Mouse (Mus musculus): ENCODE measurements around the gene Klf13. TPM values are rescaled to one million over a fixed set of nuclear protein-coding genes. Genes with fewer than 3 reads are reported as not detected.

Gene Klf13
- polyA plus RNA-seq, 1 experiment from 2014 or later = 17.7 TPM

- Histone ChIP-seq H3K36me3 (peaks cover 31% of the 10 kb centered on the region), H3K9ac (no peak overlapping the region), H3K9me3 (replicated peaks) (no peaks in the 10 kb centered on the region), H3K4me2 (no peak overlapping the region), H3K27ac (no peak overlapping the region), H3K27me3 (replicated peaks) (no peaks in the 10 kb centered on the region), H3K4me3 (no peak overlapping the region), H3K4me1 (0 out of 2 replicates have a peak, but pooled peaks cover 8% of the 10 kb centered on the region)
- 80% methylated on average over 9 of the region's 9 CpGs for WGBS (ENCODE audit: insufficient replicate concordance)
- no peak for ATAC-seq
These were observed 49.4 kb downstream of the Klf13 start for GRCm38 (mm10) chr7:63889116-63889975.

- no peaks in the 10 kb centered on the region for H3K9me3 ChIP-seq (replicated peaks)
- H3K27ac ChIP-seq = no peak overlapping the region
- H3K27me3 ChIP-seq (replicated peaks) = no peaks in the 10 kb centered on the region
- H3K4me3 ChIP-seq = no peak overlapping the region
- 75% methylated on average over 6 of the region's 6 CpGs for WGBS (ENCODE audit: insufficient replicate concordance)
- ATAC-seq = no peak
- H3K4me2 ChIP-seq = no peak overlapping the region
- 0 out of 2 replicates have a peak, but pooled peaks cover 8% of the 10 kb centered on the region for H3K4me1 ChIP-seq
- peaks cover 31% of the 10 kb centered on the region for H3K36me3 ChIP-seq
- H3K9ac ChIP-seq = no peak overlapping the region
These were observed 50.0 kb downstream of the Klf13 start for GRCm38 (mm10) chr7:63888674-63889073.

GRCm38 (mm10) chr7:63887602-63888123, 51.1 kb downstream of the Klf13 start:
- peaks cover 5% of the 10 kb centered on the region; the same call in 1 of the 2 replicates for H3K27me3 ChIP-seq (replicated peaks)
- no peak overlapping the region for H3K4me2 ChIP-seq
- H3K27ac ChIP-seq = no peak overlapping the region
- no peak overlapping the region for H3K9ac ChIP-seq
- ATAC-seq = no peak
- 75% methylated on average over 10 of the region's 10 CpGs for WGBS (ENCODE audit: insufficient replicate concordance)
- H3K4me1 ChIP-seq = 0 out of 2 replicates have a peak, but pooled peaks cover 8% of the 10 kb centered on the region
- no peak overlapping the region for H3K4me3 ChIP-seq
- peaks cover 31% of the 10 kb centered on the region for H3K36me3 ChIP-seq
- H3K9me3 ChIP-seq (replicated peaks) = no peaks in the 10 kb centered on the region

GRCm38 (mm10) chr7:63887034-63887551, 51.6 kb downstream of the Klf13 start:
- peaks cover 31% of the 10 kb centered on the region for H3K36me3 ChIP-seq
- H3K27me3 ChIP-seq (replicated peaks) = peaks cover 6% of the 10 kb centered on the region; the same call in 1 of the 2 replicates
- peak; percentile 33 for ATAC-seq
- H3K9me3 ChIP-seq (replicated peaks) = no peaks in the 10 kb centered on the region
- 0 out of 2 replicates have a peak overlapping the region, but pooled peaks have one; percentile 25 for H3K27ac ChIP-seq
- no peak overlapping the region for H3K9ac ChIP-seq
- H3K4me3 ChIP-seq = no peak overlapping the region
- 0 out of 2 replicates have a peak, but pooled peaks cover 8% of the 10 kb centered on the region for H3K4me1 ChIP-seq
- H3K4me2 ChIP-seq = no peak overlapping the region
- WGBS (ENCODE audit: insufficient replicate concordance) = 51% methylated on average over 8 of the region's 8 CpGs

- Histone ChIP-seq H3K36me3 (peaks cover 13% of the 10 kb centered on the region), H3K4me1 (0 out of 2 replicates have a peak, but pooled peaks cover 8% of the 10 kb centered on the region), H3K27ac (no peak overlapping the region), H3K4me3 (no peak overlapping the region), H3K9ac (no peak overlapping the region), H3K4me2 (no peak overlapping the region), H3K9me3 (replicated peaks) (no peaks in the 10 kb centered on the region), H3K27me3 (replicated peaks) (peaks cover 6% of the 10 kb centered on the region; the same call in 1 of the 2 replicates)
- no peak for ATAC-seq
- WGBS (ENCODE audit: insufficient replicate concordance) = 81% methylated on average over 7 of the region's 7 CpGs
These were observed 53.7 kb downstream of the Klf13 start for GRCm38 (mm10) chr7:63885025-63885424.

GRCm38 (mm10) chr7:63882739-63883138, 56.0 kb downstream of the Klf13 start:
- Histone ChIP-seq H3K4me2 (no peak overlapping the region), H3K9ac (no peak overlapping the region), H3K27me3 (replicated peaks) (peaks cover 6% of the 10 kb centered on the region; the same call in 1 of the 2 replicates), H3K9me3 (replicated peaks) (no peaks in the 10 kb centered on the region), H3K4me1 (peaks cover 11% of the 10 kb centered on the region; the same call in 1 of the 2 replicates), H3K27ac (no peak overlapping the region), H3K36me3 (0 out of 2 replicates have a peak, but pooled peaks cover 1% of the 10 kb centered on the region), H3K4me3 (no peak overlapping the region)
- 69% methylated on average over 7 of the region's 7 CpGs for WGBS (ENCODE audit: insufficient replicate concordance)
- no peak for ATAC-seq

GRCm38 (mm10) chr7:63879583-63879982, 59.1 kb downstream of the Klf13 start:
- Histone ChIP-seq H3K27me3 (replicated peaks) (peaks cover 16% of the 10 kb centered on the region), H3K4me1 (peaks cover 17% of the 10 kb centered on the region; the same call in 1 of the 2 replicates), H3K4me3 (no peak overlapping the region), H3K4me2 (no peak overlapping the region), H3K27ac (no peak overlapping the region), H3K36me3 (no peaks in the 10 kb centered on the region), H3K9ac (no peak overlapping the region), H3K9me3 (replicated peaks) (no peaks in the 10 kb centered on the region)
- 69% methylated on average over 6 of the region's 6 CpGs for WGBS (ENCODE audit: insufficient replicate concordance)
- ATAC-seq = no peak

GRCm38 (mm10) chr7:63877610-63878009, 61.1 kb downstream of the Klf13 start:
- 28% methylated on average over 14 of the region's 14 CpGs for WGBS (ENCODE audit: insufficient replicate concordance)
- no peaks in the 10 kb centered on the region for H3K36me3 ChIP-seq

GRCm38 (mm10) chr7:63876640-63877039, 62.1 kb downstream of the Klf13 start:
- no peaks in the 10 kb centered on the region for H3K9me3 ChIP-seq (replicated peaks)
- 30% methylated on average over 2 of the region's 2 CpGs for WGBS (ENCODE audit: insufficient replicate concordance)
- no peak for ATAC-seq

More at GRCm38 (mm10) chr7:63877610-63878009, 61.1 kb downstream of the Klf13 start:
- Histone ChIP-seq H3K4me3 (no peak overlapping the region), H3K9ac (no peak overlapping the region), H3K4me2 (peak overlapping the region; percentile 42), H3K27ac (no peak overlapping the region), H3K27me3 (replicated peaks) (peaks cover 21% of the 10 kb centered on the region), H3K9me3 (replicated peaks) (no peaks in the 10 kb centered on the region), H3K4me1 (peaks cover 17% of the 10 kb centered on the region; the same call in 1 of the 2 replicates)
- ATAC-seq = peak; percentile 51; the same call in 1 of the 2 replicates

GRCm38 (mm10) chr7:63875686-63876085, 63.0 kb downstream of the Klf13 start:
- Histone ChIP-seq H3K36me3 (no peaks in the 10 kb centered on the region), H3K4me1 (peaks cover 17% of the 10 kb centered on the region; the same call in 1 of the 2 replicates), H3K4me2 (no peak overlapping the region), H3K9ac (no peak overlapping the region), H3K27ac (no peak overlapping the region), H3K27me3 (replicated peaks) (peaks cover 20% of the 10 kb centered on the region), H3K9me3 (replicated peaks) (no peaks in the 10 kb centered on the region), H3K4me3 (no peak overlapping the region)
- ATAC-seq = no peak

More at GRCm38 (mm10) chr7:63876640-63877039, 62.1 kb downstream of the Klf13 start:
- H3K27me3 ChIP-seq (replicated peaks) = peaks cover 20% of the 10 kb centered on the region
- H3K27ac ChIP-seq = no peak overlapping the region
- peaks cover 17% of the 10 kb centered on the region; the same call in 1 of the 2 replicates for H3K4me1 ChIP-seq
- no peak overlapping the region for H3K4me3 ChIP-seq
- no peak overlapping the region for H3K4me2 ChIP-seq
- no peaks in the 10 kb centered on the region for H3K36me3 ChIP-seq
- H3K9ac ChIP-seq = no peak overlapping the region

GRCm38 (mm10) chr7:63873880-63874279, 64.8 kb downstream of the Klf13 start:
- peaks cover 20% of the 10 kb centered on the region for H3K27me3 ChIP-seq (replicated peaks)
- H3K4me2 ChIP-seq = no peak overlapping the region
- peaks cover 17% of the 10 kb centered on the region; the same call in 1 of the 2 replicates for H3K4me1 ChIP-seq
- no peaks in the 10 kb centered on the region for H3K9me3 ChIP-seq (replicated peaks)
- no peak for ATAC-seq
- H3K36me3 ChIP-seq = no peaks in the 10 kb centered on the region
- H3K9ac ChIP-seq = no peak overlapping the region
- 38% methylated on average over 12 of the region's 12 CpGs for WGBS (ENCODE audit: insufficient replicate concordance)
- no peak overlapping the region for H3K27ac ChIP-seq
- no peak overlapping the region for H3K4me3 ChIP-seq

GRCm38 (mm10) chr7:63871698-63872097, 67.0 kb downstream of the Klf13 start:
- no peak for ATAC-seq
- no peak overlapping the region for H3K27ac ChIP-seq
- 60% methylated on average over 6 of the region's 6 CpGs for WGBS (ENCODE audit: insufficient replicate concordance)

More at GRCm38 (mm10) chr7:63871698-63872097, 67.0 kb downstream of the Klf13 start:
- Histone ChIP-seq H3K4me3 (no peak overlapping the region), H3K9ac (no peak overlapping the region), H3K4me1 (peaks cover 9% of the 10 kb centered on the region; the same call in 1 of the 2 replicates), H3K27me3 (replicated peaks) (peaks cover 20% of the 10 kb centered on the region), H3K4me2 (no peak overlapping the region), H3K9me3 (replicated peaks) (no peaks in the 10 kb centered on the region), H3K36me3 (no peaks in the 10 kb centered on the region)

Data from liver, embryonic 12.5 days (tissue).